Mouse (Mus musculus): Measurements from ENCODE around the gene Cd82. TPM values are rescaled to one million over a fixed set of nuclear protein-coding genes. Genes with fewer than 3 reads are reported as not detected.

The Cd82 gene
- 164 and 171 TPM in 2 replicates for polyA plus RNA-seq (2012; rRNA removed; ENCODE audit: low replicate concordance)

DNA sequence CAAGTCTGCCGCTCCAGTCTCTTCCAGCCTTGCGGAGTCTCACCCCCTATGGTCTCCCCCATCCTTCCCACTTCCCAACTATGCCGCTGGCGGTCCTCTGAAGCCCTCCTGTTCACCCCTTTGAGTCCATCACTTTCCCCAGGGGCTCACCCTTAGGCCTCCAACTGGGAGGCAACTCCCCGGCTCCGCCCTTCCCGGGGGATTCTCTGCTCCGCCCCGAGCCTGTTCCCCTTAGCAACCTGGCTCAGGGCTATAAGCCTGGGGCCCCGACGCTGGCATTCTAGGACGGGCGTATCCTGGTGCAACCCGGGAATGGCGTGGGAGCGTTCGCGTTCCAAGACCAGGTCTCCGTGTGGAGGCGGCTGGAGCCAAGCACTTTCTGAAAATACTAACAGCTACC, at the start of gene Cd82:
Cd82 (minus strand) TSS at position 381 of the 400 bp plus-strand sequence.

Other genes with a start within 250 kb of the Cd82 start
- 58.2 and 85.1 TPM in 2 replicates for gene Tspan18, start 128.6 kb downstream of the Cd82 start, polyA plus RNA-seq (2012; rRNA removed; ENCODE audit: low replicate concordance)
- gene Gm10803, start 97.4 kb upstream of the Cd82 start, polyA plus RNA-seq (2012; rRNA removed; ENCODE audit: low replicate concordance), result not detected in 2 replicates
- gene Alx4, start 179.2 kb upstream of the Cd82 start, polyA plus RNA-seq (2012; rRNA removed; ENCODE audit: low replicate concordance), result 4.8 and 8.3 TPM in 2 replicates

Data from mammary gland, adult 2 months (tissue).